Mouse (Mus musculus) cortical plate, adult 2 months (tissue): ENCODE results near the gene Mettl16.

Experiments used
- CTCF ChIP-seq: fragments of 200-500 bp; IDR thresholded peaks from 2 replicates; pipeline ENCODE4 v1.5.1; 2011; ENCODE audit warnings: mild to moderate bottlenecking, control low read depth, low read length; ENCODE audit not compliant: insufficient read depth; ENCODE audit errors: extremely low read depth
- POLR2A ChIP-seq: fragments of 200-500 bp; IDR thresholded peaks from 2 replicates; pipeline ENCODE4 v1.6.1; 2011; ENCODE audit warnings: mild to moderate bottlenecking, low read length, control low read depth; ENCODE audit not compliant: insufficient read depth; ENCODE audit errors: extremely low read depth

DNA sequence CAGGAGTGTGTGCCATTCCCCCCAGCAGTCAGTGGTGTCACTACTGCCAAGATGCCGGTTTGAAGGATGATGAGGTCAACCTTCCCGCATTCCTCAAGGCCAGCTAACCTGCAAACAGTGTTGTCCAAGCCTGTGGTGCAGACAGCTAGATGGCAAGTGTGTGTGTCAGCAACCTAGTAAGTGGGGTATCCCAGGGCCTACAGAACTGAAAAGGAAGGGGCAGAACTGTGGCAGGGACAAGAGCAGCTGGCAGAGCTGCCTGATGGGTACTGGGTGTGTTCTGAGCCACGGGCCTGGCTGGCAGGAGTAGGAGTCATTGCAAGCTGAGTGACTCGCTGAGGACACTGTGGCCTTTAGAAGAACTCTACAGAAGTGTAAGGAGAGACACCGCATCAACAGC is 91.5 kb downstream of the Mettl16 start:
- TF ChIP-seq CTCF, result no peak
- no peak for TF ChIP-seq POLR2A
